Mouse (Mus musculus): ENCODE measurements around the gene Chn2.

The Chn2 gene

GRCm38 (mm10) chr6:54118395-54118794 is 79.0 kb downstream of the Chn2 start:
- DNase-seq (ENCODE audit: low spot score in 2 of 2): no peak

DNA sequence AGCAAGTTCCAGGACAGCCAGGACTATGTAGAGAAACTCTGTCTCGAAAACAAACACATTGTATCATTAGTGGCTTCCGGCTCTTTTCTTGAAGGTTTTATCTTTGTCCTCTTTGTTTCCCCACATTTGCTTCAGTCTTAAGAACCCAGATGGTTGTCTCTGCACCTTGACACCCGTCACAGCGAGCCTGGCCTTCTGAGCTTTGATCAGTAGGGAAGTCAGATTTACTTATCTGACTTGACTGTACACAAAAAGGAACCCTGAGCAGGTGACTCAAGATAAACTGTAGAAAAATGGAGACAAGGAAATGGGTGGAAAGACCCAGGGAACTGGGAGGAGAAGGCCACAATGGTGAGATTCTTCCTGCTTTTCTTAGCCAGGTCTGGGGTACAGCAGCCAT is 79.5 kb downstream of the Chn2 start:
- DNase-seq (ENCODE audit: low spot score in 2 of 2): no peak

DNA sequence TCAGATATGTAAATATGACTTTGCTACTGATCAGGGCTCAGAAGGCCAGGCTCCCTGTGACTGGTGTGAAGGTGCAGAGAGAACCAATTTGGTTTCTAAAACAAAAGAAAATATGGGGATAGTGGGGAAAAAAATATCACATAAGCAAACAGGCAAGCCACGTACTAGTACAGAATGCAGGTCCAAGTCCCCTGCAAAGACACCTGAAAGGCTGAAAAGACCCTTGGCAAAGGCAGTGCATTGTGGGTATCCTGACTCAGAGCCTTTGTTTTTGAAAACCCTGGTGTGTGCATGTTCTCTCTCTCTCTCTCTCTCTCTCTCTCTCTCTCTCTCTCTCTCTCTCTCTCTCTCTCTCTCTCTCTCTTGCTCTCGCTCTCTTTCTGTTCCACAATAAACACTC is 80.1 kb downstream of the Chn2 start:
- no peak for DNase-seq (ENCODE audit: low spot score in 2 of 2)

DNA sequence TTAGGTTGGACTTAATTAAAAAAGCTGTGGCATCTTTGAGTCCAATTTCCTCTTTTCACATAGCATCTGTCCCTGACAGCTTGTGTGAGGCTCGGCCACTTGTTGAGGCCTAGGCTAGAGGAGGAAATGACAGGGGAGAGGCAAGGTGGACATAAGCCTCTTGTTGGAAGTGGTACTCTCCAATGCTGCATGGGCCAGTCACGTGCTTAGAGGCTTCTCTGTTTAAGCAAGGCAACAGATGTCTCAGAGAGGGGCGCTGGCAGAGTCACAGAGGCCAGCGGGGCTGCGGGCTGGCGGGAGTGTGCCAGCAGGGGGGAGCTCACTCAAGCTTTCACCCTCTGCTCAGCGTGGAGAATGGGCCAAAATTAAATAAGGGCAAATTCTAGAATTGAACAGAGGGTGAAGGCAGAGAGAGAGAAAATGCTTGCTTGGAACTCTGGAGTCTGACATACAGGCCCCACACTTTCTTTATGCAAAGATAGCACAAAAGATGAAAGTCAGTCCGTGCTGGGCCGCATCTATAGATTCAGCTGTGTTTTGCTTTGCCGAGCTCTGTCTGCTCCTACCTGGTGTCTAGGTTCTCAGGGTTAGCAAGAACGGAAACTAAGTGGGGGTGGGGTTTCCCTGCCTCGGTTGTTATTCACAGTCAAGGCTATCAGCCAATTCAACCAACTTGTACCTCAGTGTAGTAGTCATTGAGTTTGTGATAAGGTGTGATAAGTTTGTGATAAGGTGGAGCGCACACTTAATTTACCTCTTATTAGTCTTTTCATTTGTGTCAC is 80.7 kb downstream of the Chn2 start:
- DNase-seq (ENCODE audit: low spot score in 2 of 2): no peak

DNA sequence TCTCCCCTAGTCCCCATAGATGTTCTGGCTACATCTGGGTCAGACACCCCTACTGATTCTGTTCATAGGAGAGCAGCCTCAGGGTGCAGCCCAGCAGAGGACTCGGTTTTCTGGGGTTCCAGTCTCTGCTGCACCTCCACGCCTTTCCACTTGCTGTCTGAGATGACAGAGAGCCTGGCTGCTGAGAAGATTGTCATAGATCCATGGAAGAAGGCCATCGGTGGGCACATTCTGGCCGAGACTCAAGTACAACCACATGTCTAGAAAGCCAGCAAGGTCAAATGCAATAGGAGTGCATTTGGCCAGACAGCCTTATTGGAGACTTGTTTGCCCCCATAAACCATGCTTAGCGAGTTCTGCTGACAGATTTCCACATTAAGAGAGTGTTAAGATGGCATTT is 81.5 kb downstream of the Chn2 start:
- no peak for DNase-seq (ENCODE audit: low spot score in 2 of 2)

GRCm38 (mm10) chr6:54124519-54124918 is 85.2 kb downstream of the Chn2 start:
- DNase-seq (ENCODE audit: low spot score in 2 of 2): no peak

GRCm38 (mm10) chr6:54125536-54125935 is 86.2 kb downstream of the Chn2 start:
- DNase-seq (ENCODE audit: low spot score in 2 of 2): no peak

DNA sequence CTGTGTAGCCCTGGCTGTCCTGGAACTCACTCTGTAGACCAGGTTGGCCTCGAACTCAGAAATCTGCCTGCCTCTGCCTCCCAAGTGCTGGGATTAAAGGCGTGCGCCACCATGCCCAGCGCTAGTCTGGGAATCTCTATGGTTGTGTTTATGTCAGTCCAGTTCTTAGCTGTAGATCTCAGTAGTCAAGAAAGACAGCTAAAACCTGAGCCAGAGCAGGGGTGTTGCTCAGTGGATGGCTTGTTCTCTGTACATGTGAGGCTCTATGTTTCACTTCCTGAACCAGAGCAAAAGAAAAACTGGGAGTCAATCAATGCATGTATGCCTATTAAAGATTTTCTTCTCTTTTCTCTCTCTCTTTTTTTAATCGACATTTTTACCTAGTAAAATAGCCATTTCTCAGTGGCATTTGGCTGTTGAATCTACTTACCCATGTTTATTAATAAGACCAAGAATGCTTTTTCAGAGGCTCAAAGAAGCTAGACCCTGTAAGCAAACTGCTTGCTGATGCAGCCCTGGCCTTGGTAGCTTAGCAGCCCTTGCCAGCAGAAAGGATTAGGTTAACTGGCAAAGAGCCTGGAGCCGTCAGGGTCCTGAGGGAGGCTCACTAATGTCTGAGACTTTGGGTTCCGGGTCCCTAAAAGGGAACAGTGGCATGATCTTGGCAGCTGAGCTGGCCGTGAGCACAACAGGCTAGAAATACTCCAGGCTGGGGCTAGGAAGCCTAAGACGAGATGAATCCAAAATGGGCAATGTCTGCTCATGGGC is 87.1 kb downstream of the Chn2 start:
- peak; percentile 14 to 39 for DNase-seq (ENCODE audit: low spot score in 2 of 2)

DNA sequence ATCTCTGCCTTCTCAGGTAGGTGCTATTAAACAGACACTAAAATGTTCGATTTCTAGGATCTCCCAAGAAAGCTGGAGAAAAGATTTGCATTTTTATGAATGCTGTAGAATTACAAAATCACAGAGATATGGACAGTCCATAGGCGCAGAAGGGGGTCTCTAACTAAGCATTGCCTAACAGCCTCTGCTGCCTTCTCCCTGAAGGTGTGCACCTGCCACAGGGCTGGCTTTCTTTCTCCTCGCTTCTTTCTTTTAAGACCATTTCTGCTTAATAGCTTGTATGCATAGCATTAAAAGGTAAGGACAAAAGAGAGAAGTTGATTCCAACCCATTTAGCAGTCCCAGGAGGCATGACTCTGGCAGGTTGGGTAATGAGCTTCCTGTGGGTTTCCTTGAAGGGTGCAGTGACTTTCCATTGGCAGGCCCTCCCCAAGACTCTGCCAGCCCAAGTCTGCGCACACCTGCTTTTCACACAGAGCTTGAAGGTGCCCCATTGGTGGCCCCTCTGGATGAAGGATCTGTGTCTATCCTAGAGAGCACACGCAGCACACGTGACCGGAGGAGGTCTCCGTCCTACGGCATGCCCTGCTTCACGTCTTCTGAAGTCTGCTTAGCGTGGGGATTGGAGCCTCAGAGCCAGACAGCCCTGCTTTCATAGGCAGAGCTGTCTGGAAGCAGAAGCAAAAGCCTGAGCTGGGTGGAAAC is 87.8 kb downstream of the Chn2 start:
- DNase-seq (ENCODE audit: low spot score in 2 of 2): peak in 1 of 2 experiments; percentile 2

DNA sequence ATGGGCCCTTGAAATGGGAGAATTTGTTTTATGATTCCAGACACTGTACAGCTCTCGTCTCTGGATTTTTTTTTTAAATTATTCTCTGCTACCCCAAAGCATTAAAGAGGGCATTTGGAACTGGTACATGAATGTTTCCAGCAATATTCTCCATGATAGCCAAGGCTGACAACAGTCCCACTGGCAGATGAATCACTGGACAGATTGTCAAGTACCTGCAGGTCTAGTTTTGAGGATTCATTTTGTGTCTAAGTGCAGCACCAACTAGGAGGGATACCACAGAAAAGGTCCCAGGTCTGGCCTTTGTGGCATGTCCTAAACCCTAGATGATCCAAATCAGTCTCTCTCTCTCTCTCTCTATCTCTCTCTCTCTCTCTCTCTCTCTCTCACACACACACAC is 89.3 kb downstream of the Chn2 start:
- no peak for DNase-seq (ENCODE audit: low spot score in 2 of 2)

DNA sequence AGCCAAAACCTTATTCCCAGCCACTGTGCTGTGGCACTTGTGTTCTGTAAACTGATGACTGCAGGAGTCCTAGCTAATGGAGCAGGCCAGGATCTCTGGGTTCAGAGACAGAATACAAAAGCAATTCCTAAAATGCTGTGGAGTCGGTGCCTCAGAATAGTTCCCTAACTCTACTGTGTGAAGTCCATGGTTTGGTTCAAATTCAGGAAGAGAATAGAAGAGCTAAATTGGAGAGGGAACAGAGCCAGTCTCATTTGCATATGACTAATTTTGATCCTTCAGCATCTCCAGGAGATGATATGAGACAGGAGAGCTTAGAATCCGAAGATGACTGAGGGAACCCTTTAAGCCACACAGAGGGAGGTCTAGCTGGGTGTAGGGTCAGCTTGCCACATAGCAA is 90.2 kb downstream of the Chn2 start:
- DNase-seq (ENCODE audit: low spot score in 2 of 2): no peak

- DNase-seq (ENCODE audit: low spot score in 2 of 2): no peak
Measured at GRCm38 (mm10) chr6:54130881-54131280, 91.5 kb downstream of the Chn2 start.

GRCm38 (mm10) chr6:54132576-54132975 is 93.2 kb downstream of the Chn2 start:
- DNase-seq (ENCODE audit: low spot score in 2 of 2): no peak

DNA sequence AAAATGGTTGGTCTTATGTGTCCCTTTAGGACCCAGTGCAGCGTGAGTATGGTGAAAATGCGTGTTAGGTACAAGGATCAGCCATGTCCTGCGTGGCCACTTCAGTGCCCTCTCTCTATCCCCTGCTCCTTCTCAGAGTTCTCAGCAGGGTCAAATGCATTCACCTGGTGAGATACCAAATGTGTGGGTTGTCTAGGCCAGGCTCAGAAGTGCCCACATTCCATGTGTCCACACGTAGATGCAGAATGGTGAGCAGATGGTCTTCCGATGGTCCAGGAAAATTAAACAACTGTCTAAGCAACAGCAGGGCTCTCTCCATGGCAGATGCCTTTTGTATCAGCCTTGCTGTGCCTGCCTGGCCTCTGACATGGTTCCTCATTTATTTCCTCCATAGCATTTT is 93.9 kb downstream of the Chn2 start:
- no peak for DNase-seq (ENCODE audit: low spot score in 2 of 2)

DNA sequence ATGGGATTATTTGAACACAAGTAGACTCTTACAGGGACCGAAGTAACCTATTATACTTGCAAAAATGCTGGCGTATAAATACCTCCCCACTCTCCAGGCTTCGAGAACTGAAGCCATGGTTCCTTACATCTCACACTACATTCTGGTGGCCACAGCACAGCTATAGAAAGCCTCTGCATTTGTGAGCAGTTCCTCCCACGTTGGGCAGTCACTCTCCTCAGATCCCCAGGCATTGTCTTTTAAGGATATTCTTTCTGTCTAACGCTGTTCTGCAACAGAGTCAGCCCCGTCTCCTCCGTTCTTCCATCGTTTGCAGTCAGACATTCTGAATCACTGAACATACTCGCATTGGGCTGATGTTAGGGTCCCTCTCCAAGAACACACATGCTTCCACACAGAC is 98.8 kb downstream of the Chn2 start:
- no peak for DNase-seq (ENCODE audit: low spot score in 2 of 2)

DNA sequence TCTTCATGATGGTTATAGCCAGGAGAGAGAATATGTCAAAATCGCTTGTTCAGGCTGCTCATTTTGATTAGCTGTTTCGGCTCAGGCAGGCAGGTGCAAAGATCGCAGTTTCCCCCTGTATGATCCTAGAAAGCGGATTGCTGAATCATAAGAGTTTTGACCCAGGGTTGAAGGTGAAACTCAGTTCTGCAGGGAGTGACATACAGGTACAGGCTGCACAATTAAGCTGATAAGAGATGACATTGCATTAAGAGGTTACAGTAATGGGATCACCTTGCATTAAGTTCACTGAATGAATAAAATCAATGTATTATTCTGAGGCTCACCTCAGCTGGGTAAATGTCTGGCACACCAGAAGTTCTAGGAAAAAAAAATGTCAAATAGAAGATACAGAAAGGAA is 101.1 kb downstream of the Chn2 start:
- no peak for DNase-seq (ENCODE audit: low spot score in 2 of 2)

DNA sequence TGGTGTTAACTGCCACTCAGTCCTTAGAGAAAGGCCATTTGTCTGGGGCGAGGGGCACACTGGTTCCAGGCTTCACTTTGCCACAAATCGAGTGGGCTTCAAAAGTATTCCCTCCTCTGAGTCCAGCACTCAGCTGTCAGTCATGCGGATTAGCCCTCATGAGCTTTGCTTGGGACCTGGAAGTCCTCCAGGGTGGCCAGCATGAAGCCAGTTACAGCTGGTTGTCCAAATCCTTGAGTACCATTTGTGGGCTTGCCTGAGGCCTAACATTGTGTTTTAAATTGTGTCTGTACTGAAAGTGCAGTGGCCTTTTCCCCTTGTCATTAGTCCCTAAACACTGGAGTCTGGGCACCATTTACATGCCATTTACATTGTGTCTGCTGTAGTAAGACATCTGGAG is 101.8 kb downstream of the Chn2 start:
- DNase-seq (ENCODE audit: low spot score in 2 of 2): no peak

DNA sequence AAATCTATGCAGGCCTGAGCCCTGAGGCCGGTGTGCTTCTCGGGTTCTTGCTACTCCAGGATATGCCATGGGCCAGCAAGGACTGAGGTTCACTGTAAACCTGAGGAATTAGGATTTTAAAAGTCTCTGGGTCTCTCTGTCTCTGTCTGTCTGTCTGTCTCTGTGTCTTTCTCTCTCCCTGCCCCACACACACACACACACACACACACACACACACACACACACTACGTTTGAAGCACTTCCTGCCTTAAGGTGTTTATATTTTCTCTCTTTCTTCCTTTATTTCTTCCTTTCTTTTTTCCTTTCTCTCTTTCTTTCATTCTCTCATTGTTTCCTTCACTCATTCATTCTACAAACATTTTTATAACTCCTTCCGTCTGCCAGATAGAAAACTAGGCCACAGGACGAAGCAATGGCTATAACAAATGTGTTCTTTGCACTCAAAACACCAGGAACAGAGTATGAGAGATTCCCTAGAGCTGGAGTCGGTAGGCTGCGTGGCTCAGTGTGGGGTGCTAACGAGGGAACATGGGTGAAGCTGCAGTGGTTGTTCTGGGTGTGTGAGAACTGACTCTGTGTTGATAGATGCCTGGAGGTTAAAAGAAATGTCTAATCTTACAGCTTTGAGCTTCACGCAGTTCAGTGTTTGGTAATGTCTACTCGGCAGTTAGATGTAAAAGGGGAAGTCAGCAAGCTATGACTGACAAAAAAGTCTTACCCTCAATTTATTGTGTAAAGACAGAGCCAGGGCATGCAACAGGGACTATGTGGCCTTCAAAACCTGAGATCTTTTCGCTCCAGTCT is 103.7 kb downstream of the Chn2 start:
- DNase-seq (ENCODE audit: low spot score in 2 of 2): no peak

GRCm38 (mm10) chr6:54143652-54143960 is 104.3 kb downstream of the Chn2 start:
- DNase-seq (ENCODE audit: low spot score in 2 of 2): no peak

DNA sequence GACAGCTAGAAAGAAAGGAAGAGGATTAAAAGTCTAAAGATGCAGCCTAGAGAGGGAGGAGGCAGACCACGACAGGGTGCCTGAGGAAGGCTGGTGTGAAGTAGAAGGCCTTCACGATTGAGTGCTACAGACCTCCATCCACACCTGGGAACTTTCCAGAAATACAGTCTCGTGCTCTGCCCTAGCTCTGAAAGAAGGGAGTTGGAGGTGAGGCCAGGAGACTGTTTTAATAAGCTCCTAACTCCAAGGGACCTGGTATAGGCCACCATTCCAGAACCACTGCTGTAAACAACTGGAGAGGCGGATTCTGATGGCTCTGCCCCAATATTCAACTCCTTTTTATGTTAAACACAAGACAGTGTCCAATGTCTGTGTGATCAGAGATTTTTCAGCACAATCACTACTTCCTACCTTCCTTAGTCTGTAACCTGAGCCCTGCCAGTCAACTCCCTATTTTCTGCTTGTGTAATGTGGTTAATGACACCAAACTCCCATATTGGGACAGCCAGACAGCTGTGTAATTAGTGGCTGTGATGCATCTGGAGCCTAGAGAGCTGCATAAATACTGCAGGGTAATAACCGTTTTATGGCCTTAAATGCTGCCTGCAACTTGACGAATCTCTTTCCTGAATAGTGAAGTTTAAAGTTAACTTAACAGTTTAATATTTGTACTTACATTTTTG is 109.6 kb downstream of the Chn2 start:
- no peak for DNase-seq (ENCODE audit: low spot score in 2 of 2)

DNA sequence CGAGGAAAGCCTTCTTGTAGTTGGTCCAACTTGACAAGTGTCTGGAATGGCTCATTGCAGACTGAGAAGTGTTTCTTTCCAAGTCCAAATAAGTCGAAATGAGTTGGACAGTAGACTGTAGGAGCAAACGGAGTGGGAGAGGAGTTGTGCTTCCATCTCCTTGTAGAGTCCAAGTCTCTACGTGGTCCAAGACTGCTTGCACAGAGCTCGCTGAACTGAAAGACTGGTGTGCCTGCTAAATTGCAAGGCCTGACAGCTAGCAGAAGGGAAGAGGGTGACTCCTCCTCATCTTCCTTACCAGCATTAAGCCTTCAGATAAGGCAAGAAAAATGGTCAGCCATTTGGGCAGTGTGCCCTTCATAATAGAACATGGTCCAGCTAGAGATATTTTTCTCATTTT is 111.5 kb downstream of the Chn2 start:
- no peak for DNase-seq (ENCODE audit: low spot score in 2 of 2)

All from right cerebral cortex, postnatal 36 days (tissue).